Mouse (Mus musculus): ENCODE measurements around the gene Zfp87.

Gene Zfp87

DNA sequence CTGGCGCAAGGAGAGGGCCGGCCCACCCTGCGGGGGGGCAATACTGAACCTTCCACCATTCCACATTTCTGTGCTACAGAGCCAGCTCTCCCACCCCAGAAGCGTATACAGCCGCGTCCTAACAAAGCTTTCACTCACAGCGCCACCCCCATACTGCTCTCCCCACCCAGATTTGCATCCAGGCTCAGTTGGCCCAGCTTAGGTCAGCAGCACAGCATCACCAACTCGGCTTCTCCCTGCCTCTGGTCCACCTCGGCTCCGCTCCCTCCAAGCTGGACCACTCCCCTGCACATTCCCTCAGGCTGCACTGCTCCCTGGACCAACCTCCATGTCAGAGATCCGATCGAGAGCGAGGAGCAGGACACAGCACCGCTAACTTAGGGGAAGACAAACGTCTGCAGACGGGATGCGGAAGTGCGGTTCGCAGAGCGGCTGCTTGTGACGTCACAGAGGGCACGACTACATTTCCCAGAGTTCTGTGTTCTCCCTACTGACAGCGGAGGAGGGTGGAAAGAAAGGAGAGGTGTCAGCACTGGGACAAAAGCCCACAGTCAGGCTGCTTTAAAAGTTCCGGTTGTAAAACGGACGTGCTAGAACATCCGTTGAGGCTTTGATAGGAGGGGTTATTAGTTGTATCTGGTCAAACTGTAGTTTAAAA, at the start of gene Zfp87, which contains the start of gene Gm26965:
TSS of gene Zfp87 (minus strand) at position 425 of the 658 bp plus-strand sequence.
TSS of gene Gm26965 (minus strand) at position 399 of the 658 bp plus-strand sequence.
- DNase-seq (ENCODE audit: low spot score): peak; percentile 93

DNA sequence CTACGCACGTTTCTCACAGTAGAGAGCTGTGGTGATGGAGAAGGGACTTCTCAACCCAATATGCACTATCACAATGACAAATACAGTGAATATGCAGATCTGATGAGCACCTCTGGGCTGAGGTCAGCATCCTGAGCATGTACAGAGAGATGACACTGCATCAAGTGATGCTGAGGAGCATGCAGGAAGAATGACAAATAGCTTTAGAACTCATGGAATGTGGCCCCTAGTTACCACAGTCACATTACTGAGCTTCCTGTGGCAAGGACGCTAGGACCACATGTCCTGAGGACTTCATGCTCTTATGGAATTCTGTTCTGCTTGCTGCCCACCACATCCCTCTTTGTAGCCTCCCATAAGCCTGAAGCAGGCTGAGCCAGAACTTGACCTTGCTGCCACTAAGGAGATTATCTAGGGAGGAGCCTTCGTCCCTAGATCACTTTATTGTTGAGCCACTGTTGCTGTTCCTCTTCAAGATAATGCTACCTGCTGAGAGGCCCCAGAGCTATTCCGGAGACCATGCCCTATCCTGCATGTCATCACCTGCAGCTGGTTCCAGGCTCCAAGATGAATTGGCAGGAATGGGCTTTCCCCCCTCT, 46.7 kb upstream of the Zfp87 start:
- no peak for DNase-seq (ENCODE audit: low spot score)

DNA sequence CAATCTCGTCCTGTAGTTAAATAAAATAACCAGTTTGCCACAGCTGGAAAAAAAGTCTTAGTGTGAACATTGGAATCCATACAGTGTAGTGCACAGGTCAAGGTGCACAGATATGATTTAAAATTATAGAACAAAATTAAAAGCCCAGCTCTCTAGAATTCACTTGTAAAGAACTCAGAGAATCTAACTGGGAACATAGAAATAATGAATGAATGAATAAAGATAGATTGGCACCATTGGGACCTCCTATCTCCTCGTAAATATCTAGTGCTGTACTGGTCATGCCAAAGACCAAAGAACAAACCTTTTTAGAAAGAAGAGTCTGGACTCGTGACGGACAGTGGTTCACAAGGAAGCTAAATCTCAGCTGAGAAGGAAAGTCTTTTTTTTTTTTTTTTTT, 27.8 kb upstream of the Zfp87 start, which contains the start of gene Zfp748:
TSS of gene Zfp748 (minus strand) at position 101 of the 400 bp plus-strand sequence.
- no peak for DNase-seq (ENCODE audit: low spot score)

DNA sequence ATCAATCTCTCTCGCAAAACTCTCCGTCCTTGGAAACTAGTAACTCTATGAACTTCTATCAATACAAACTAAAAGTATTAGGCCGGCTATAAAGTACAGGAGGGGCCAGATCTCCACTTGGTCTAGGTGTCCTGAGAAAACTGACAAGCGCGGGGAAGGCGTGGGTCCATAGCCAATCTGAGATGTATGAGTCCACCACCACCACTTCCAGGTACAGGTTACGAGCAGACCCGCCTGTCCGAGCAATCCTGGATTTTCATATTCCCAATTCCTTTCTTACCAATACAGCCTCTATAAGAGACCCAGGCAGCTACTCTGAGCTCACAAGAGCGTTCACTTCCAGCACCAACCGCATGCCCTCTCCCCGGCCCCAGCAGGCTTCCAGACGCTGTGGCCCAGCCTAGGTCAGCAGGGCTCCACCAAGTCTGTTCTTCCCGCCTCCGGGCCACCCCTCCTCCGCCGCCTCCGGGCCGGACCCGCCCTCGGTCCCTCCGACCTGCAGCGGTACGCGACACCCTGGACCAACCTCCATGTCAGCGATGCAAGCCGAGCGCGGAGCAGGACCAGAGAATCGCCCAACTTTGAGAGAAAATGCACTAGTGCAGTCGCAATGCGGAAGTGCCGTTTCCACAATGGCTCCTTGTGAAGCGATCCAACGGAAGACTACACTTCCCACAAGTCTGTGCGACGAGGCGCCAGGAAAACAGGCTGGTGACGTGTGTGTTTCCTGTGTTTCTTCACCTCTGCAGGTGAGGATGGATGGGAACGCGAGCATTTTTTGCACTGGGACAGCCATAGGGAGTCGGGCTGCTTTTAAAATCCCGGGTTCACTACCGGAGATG, 26.7 kb upstream of the Zfp87 start:
- peak; percentile 92 for DNase-seq (ENCODE audit: low spot score)

DNA sequence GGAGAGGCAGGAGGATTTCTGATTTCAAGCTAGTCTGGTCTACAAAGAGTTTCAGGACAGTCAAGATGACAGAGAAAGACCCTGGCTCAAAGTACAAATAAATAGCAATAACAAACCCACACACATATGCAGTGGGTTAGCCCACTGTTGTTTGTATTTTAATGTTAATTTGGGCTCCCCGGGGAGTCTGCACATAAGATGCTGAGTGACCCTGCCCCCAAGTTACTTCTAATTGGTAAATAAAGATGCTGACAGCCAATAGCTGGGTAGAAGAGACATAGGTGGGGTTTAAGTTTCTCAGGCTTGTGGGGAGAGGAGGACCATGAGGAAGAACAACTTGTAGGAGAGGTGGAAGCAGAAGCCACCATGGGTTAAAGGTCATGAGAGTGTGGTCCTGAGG, 20.0 kb upstream of the Zfp87 start:
- DNase-seq (ENCODE audit: low spot score): no peak

DNA sequence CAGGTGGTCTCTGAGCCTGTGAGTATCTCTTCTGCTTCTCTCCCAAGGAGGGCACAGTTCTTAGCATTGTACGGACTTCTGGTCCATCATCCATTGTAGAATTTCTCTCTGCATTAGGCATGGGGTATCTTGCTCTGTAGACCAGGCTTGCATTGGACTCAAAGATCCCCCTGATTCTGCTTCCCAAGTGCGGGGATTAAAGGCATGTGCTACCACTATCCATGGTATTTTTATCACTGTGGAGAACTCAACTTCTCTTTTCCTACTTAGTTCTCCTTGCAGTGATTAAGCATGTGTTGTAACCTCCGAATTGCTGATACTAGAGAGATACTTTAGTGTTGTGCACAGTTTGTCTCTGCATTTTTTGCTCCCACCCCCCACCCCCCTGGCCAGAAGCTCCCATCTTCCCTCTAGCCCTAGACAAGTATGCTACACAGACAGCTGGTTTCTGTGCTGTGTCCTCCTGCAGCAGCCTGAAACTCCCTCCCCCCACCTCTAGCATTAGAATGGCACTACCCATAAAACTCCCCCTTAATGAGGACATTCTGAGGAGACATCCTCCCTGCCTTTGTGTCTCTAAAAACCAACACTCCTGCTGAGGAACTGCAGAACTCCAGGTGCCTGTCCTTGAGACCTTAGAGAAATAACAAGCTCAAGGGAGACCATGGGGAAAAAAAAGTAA, 1.2 kb upstream of the Zfp87 start:
- DNase-seq (ENCODE audit: low spot score): no peak

DNA sequence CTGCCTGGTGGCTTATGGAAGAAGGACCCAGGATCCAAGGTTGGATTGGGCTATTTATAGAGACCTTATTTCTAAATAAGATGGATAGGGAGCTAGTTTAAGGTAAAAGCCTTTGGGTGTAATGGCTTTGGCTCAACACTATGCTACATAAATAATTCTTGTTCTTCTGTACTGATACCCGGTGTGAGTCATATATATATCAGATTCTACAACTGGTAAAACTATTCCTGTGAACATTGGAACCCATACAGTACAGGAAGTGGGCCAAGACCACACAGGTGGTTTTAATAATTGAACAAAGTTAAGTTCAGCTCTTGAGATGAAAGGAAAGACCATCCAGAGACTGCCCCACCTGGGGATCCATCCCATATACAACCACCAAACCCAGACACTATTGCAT, 25.1 kb downstream of the Zfp87 start:
- DNase-seq (ENCODE audit: low spot score): no peak

DNA sequence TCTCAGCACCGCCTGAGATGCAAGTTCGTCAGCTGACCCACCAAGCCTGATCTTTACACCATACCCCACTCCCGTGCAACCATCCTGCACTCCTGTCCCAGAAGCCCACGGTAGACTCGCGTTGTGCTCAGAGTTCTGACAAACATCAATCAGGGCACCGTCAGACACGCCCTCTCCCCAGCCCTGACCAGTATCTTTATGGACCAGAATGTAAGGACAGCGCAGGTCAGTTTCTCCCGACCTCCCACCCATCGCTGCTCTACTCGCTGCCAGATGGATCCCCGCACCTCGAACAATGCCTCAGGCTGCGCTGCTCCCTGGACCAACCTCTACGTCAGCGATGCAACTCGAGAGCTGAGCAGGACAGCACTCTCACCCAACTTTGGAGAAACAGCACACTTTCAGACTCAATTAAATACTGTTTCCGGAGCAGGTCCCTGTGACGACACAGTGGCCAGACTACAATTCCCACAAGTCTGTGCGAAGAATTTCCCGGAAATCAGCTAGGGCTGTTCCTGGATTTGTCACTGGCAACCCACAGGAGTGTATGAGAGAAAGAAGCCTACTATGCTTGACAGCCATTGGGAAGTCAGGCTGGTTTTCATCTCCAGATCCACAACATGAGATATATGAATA, 25.8 kb downstream of the Zfp87 start, which contains the start of gene Zfp58:
TSS of gene Zfp58 (minus strand) at position 472 of the 636 bp plus-strand sequence.
- peak; percentile 86 for DNase-seq (ENCODE audit: low spot score)

DNA sequence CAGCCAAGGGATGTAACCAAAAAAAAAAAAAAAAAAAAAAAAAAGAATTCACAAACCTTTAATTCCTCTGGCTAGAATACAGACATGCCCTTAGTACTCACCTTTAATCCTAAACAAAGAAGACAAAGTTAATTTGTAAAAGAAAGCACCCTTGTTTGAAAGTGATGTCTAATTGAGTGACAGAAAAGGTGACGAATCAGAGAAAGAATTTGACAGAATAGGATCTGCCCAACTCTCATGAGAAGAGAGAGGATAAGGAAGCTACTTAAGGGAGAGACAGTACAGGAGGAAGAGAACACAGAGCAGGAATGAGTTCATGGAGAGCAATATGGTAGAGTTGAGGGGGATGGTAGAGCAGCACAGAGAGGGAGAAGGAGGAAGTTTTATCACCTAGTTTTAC, 30.3 kb downstream of the Zfp87 start:
- DNase-seq (ENCODE audit: low spot score): no peak

DNA sequence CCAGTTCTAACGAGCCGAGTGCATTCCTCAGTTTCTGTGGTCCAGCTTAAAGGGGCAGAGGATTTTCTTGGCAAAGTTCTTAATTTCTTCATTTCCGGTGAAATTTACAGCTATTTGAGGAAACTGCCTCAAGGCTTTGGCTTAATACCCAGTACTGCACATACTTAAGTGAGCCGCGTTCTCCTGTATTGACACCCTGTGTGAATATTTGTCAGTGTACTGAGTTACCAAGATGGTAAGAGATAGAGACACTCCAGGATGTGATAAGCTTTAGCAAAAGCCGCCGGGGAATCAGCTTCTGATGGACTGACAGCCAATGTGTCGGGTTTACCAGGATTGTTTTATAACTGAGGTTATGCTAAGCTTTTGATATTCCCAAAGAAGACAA, 41.6 kb downstream of the Zfp87 start:
- no peak for DNase-seq (ENCODE audit: low spot score)

DNA sequence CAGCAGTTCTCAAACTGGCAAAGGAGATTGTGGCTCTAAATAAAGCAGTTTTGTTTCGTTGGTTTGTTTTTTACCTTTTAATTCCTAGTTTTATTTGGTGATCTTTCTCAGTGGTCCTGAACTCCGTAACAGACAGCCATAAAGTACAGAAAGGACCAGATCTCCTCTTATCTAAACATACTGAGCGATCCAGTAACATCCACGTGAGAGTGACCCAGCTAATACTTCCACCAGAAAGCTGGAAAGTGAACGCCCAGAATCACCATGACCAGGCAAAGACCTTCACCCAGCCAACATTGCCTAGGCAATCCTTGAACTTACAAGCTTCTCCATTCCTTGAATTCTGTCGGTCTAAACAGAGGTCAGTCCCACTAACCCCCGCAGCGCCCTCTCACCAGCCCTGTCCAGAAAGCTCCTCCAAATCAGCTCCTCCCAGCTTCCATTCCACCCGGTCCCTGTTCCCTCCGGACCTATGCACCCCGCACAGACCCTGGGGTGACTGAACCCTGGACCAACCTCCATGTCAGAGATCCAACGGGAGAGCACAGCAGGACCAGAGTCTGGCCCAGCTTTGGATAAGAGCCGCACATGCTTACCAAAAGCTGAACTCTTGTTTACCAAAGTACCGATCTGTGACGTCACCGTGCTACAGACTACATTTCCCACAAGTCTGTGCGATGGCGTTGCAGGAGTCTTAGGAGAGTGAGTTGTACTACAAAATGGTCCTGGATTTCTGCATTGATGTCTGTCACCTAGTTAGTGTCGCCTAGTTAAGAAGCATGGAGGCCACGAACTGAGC, 42.2 kb downstream of the Zfp87 start, which contains the start of gene Zfp874b:
TSS of gene Zfp874b (minus strand) at position 634 of the 799 bp plus-strand sequence.
- peak; percentile 89 for DNase-seq (ENCODE audit: low spot score)

DNA sequence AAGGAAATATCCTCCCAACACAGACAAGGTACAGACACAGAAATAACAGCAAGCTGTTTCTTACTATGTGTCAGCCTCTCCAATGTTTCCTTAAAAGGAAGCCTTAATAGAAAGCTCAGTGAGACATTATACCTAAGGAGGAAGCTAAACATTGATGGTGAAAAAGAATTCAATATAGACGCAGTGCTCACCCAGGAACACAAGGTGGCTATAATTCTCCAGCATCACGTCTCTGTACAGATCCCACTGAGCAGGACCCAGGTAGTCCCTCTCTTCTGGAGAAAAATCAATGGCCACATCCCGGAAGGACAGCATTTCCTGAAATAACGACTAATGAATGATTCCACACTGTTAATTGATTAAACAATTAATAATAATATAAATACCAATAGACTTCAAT, 44.4 kb downstream of the Zfp87 start:
- DNase-seq (ENCODE audit: low spot score): no peak

DNA sequence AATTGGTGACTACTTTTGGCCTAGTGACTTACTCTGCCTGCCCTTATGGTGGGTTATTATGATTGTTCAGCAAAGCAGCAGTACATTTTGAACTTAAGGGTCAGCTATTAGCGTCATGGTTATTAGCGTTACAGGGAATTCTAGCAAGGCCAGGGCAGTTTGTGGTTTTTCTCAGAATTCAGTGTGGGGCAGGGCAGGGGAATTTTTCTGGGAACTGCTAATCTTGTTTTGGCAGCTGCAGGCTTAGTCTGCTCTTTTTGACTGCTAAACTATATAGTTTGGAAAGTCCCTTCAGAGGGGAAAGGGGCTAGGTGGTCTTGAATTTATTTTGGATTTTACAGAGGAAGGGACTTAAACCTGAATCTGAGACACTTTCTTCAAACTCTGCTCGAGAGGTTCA, 56.7 kb downstream of the Zfp87 start:
- no peak for DNase-seq (ENCODE audit: low spot score)

All from yolk sac, embryonic 10.5 days (tissue).